Mouse (Mus musculus): ENCODE data around the gene Urm1.
"Not testable (repeated sequence)": the region's sequence is repeated elsewhere in the genome, so short reads cannot be mapped to it uniquely, and the experiment has no call there.

Urm1 gene

DNA sequence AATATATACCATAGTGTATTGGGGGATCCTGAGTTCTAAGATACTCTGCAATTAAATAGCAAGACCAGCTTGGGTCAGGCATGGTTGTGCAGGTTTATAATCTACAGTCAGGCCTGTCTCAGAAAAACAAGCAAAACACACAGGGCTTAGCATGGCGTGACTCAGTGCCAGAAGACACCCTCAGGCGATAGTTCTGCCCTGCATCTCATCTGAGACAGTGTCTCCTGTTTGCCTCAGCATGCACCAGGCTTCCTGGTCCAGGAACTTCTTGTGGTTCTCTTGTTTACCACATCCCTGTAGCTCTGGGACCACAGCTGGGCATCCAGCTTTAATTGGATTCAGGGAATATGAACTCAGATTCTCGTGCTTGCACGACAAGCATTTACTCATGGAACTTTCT, 45.2 kb downstream of the Urm1 start:
- no peak for DNase-seq (ENCODE audit: low read depth, low spot score)

DNA sequence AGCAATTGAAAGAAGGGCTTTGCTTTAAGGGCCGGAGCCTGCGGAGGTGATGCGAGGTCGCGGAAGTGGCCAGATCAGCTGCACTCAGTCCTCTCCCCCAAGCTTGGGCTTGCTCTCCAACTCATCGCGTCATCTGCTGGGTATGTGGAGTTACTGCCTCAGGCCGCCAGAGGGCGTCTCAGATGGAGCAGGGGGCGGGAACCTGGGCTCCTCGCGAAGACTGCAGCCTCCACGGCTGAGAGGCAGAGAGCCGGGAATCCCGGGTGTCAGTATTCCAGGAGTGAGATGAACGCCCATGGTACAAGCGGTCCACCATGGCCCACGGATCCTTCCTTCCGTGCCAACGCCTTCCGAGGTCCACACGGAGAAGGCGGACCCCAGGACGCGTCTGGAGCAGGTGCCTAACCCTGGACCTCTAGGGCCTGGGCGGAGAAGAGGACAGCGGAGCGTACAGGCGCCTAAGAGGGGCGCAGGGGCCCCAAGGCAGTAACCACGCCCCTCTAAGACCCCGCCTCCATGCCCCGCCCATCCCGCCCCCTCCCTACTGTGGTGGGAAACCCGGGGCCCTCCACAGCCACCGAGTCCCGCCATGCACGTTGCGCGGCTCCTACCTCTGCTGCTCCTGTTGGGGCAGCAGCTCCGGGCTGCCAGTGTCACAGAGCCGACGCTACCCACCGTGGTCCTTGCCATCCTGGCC, 49.2 kb downstream of the Urm1 start, which contains the start of gene Cercam:
Gene Cercam, plus strand, starts transcription at position 216 of the 697 bp plus-strand sequence.
- DNase-seq (ENCODE audit: low read depth, low spot score) = peak; percentile 89

DNA sequence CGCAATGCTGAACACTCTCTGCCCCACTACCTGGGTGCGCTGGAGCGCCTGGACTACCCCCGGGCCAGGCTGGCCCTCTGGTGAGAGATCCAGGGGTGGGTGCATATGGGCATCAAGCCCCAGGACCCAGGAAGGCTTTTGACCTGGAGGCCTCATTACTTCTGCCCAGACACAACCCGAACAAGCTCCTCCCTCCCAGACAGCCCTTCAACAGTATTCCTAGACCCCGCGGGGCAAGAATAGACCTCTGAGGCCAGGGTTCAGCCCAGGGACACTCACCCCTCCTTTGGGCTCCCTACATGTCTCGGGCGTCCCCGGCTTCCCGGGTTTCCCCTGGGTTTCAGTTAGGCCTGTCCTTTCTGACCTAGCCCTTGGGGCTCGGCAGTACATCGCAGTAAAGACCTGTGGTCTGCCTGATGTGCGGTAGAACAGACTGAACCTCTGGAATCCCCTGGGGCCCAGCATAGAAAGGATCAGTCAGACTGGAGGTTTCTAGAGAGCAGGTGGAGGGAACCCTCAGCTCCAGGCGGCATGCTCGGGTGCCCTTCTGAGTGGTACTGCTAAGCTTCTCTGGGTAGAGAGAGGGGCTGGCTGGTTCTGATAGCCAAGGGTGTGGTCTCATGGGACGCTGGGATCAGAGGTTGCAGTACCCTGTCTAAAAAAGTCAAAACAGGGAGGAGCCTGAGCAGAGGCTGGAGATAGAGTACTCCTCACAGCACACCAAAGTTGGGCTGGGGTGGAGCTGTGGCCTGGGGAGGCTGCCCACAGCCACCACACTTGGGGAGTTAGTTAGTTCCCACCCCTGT, 50.0 kb downstream of the Urm1 start:
- peak; percentile 29 for DNase-seq (ENCODE audit: low read depth, low spot score)

DNA sequence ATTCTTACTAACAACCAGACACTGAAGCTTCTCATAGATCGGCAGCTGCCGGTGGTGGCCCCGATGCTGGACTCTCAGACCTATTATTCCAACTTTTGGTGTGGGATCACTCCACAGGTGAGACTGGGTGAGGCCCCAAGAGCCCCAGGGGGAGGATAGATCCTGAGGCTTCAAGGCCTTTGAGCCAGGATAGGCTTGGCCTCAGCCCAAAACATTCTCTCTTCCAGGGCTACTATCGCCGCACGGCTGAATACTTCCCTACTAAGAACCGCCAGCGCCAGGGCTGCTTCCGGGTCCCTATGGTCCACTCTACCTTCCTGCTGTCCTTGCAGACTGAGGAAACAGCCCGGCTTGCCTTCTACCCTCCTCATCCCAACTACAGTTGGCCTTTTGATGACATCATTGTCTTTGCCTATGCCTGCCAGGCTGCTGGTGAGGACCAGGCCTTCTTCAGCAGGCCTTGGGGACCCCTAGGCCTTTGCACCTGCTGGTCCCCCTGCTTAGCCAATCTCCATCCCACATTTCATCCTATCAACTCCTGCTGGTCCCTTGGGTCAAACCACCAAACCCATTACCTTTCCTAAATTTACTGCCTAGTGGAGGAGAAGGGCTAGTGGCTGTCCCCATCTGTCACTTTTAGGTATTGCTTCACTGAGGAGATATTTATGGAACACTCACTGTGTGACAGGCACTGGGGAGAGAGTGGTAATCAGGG, 52.9 kb downstream of the Urm1 start:
- DNase-seq (ENCODE audit: low read depth, low spot score) = no peak

DNA sequence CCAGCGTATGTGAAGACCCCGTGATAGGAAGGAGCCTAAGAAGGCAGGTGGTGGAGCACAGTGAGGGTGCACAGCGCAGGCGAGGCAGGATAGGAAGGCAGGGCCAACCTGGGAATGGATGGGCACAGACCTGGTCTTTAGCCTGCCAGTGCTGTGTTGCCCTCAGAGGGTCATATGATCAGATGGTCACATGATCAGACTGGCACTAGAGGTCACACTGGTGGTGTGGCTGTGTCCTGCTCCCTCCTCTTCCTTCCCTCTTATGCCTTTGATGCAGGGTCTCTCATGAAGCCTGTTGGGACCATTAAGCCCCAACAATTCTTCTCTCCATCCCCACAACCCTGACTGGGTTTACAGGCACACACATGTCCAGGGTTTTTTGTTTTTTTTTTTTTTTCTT, 53.9 kb downstream of the Urm1 start:
- DNase-seq (ENCODE audit: low read depth, low spot score) = no peak

DNA sequence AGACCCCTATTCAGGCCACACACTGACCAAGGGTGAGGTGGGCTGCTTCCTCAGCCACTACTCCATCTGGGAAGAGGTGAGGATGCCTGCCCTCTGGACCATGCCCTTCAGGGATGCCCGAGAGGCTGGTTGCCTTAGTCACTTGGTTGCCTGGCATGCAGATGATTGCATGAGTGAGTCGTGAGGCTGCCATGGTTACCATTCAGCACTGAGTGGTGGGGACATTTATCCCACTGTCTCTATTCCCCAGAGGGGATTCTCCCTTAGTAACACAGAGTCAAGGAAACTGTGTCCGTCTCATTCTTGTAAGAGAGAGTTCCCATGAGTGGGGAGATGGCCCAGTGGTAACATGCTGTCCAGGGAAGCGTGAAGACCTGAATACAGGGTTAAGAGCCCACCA, 58.2 kb downstream of the Urm1 start:
- DNase-seq (ENCODE audit: low read depth, low spot score) = no peak

DNA sequence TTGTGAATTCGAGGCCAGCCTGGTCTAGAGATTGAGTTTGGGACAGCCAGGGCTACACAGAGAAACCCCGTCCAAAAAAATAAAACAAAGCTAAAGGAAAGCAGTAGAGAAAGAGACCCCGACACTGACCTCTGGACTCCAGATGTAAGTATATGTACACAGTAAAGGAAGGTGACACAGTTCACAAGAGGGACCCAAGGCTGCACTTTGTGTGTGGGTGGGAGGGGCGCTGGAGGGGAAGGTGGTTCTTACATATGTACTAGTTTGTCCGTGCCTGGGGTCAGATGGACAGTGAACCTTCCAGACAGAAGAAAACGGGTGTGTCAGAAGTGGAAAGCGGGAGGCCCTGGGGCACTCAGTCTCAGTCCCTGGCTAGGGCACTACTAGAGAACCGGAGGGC, 59.3 kb downstream of the Urm1 start:
- no peak for DNase-seq (ENCODE audit: low read depth, low spot score)

DNA sequence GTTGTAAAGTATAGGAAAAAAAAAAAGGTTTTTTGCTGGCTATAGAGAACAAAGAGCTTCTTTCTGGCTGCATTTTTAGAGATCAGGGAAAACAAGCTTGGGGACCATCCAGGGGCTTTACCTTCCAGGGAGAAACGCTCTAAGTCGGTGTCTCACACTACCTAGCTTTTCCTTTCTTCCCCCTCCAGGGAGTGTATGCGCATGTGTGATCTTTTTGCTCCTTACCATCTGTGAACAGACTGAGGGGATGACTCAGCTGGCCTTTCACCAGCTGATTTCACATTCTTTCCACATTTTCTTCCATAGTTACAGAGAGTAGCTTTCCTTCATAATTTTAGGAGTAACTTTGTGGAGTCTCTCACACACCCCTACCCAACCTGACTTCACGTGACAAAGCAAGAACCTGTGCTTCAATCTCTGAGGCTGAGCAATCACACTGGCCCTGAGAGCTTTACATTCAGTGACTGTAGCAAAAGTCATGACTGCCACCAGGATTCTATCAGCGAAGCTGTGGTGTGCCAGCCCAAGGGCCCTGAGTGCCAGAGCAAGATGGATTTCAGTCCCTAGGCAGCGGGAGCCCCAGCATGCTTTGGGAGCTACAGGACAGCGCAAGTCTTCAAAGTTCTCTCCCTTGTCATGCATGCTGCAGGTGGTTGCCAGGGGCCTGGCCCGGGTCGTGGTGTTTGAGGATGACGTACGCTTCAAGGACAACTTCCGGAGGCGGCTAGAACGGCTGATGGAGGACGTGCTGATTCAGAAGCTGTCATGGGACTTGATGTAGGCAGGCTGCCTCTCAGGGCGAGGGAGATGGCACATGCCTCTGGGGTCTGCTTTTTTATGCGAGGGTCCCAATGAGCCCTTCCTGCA, 60.3 kb downstream of the Urm1 start:
- no peak for DNase-seq (ENCODE audit: low read depth, low spot score)

DNA sequence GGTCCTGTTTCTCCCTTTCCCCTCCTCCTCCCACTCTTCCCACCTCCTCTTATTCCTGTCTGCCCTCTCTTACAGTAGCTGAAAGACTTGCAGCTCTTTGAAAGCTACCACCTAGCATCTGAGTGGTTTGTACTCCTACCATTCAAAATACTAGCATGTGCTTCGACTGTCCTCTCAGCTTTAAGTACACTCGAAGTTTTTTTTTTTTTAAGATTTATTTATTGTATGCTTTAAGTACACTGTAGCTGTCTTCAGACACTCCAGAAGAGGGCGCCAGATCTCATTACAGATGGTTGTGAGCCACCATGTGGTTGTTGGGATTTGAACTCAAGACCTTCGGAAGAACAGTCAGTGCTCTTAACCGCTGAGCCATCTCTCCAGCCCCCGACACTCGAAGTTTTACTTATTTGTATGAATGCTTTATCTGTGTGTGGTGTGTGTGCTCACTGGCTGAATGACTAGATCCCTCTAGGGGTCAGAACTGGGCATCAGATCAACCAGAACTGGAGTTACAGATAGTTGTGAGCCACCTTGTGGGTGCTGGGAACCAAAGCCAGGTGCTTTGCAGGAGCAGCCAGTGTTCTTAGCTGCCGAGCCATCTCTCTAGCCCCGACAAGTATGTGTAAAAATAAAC, 66.9 kb downstream of the Urm1 start:
- not testable (repeated sequence) for DNase-seq (ENCODE audit: low read depth, low spot score)

DNA sequence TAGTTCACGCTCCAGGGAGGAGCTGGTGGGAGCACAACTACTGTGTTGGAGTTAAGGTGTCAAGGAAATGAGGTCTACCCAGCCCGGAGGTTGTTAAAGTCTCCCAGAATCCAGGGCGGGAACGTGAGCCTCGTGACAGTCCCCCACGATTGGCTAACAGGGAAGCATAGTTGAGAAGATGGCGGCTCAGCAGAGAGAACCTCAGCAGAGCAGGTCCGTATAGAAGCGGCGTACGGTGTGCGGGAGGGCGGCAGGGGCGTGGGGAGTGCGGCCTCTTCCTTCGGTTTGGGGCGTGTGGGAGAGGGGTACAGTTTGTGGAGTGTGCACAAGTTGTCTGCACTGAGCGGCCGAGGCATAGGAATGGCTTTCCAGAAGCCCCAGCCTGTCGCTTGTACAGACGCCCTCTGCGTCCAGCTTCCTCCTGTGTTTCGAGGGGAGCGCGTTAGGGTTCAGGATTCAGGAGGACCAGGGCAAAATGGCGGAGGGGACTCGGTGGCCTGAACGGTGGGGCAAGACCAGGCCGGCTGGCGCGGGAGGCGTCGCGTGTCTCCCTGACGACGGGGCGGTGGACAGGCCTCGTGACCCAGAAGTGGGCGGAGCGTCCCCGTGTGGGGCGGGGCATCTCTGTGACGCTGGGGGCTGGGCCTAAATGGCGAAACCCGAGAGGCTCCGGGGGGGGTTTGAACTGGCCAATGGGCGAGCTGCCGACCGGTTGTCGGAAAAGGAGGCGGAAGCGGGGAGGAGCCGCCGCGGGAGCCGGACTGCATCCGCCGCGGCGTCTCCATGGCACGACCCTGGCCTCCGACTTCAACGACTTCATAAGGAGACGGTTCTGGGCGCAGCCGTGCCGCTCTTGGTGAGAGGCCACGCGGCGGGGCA, 69.4 kb downstream of the Urm1 start, which contains the start of gene Odf2:
Gene Odf2, plus strand, starts transcription at position 156 of the 879 bp plus-strand sequence.
- DNase-seq (ENCODE audit: low read depth, low spot score) = peak; percentile 99

DNA sequence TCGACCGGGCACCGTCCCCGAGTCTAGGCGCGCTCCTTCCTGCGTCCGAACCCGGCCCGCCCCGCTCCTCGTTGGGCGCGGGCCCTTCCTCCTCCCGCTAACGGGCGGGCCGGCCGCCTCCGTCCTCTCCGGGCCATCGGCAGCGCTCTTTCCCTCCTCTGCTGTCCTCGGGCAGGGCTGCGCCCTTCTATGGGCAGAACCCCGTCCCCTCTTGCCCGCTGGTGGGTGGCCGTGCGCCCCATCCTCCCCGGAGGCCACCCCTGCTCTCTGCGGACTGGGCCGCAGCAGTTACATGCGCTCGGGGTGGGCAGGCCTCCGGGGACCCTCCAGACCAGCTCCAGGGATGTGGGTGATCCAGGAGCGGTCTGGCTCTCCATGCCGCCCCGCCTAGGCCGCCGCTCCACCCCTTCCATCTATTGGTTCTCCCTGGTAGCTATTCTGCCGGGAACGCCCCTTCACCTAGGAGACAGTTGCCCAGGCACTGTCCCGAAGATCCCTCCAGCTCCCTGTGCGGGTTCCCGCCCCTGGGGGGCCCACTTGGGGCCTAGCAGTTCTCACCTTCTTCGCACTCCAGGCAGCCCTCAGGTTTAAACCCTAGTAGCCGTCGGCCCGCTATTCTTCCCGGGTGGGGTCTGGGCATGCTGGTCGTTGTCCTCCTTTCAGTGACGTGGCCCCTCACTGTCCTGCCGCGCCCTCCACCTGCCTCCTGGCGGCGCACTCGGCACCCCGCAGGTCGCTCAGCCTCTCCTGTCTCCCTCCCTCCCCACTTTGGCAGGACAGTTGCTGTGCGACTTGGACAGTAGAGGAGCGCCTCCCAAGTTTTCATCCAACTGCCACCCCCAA, 70.3 kb downstream of the Urm1 start:
- DNase-seq (ENCODE audit: low read depth, low spot score) = peak; percentile 63

DNA sequence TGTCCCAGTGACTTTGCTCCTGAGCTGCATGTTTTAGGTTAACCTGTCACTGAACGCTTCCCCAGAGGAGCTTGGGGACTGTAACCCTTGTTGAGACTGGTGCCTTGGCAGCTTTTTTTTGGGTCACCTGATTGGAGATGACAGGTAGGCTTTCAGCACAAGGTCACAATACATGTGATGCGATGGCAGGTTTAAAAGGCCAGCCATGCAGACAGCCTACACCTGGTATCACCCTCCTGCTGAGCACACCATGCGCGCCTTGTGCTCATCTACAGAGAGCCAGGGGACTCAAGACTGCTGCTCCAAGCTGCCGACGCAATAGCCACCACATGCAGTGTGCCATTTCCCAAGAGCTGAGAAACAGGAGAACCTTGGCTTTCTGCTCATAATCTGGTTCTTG, 71.9 kb downstream of the Urm1 start:
- no peak for DNase-seq (ENCODE audit: low read depth, low spot score)
